Mouse (Mus musculus) CH12.LX (cell line): ENCODE data around the gene Rpl6. TPM values are rescaled to one million over a fixed set of nuclear protein-coding genes. Genes with fewer than 3 reads are reported as not detected.

ENCODE experiments used
- DNase-seq: peaks from one replicate; pipeline ENCODE4 v3.0.0-alpha.2; 2013; ENCODE audit errors: extremely low read depth
- H3K27ac ChIP-seq: 2 replicates; pipeline ENCODE4 v1.5.1; 2012; ENCODE audit warnings: low read depth, mild to moderate bottlenecking, control low read depth, moderate library complexity; ENCODE audit not compliant: insufficient read depth
- H3K27me3 ChIP-seq: replicated peaks from 2 replicates; pipeline ENCODE3; 2012; ENCODE audit warnings: inconsistent platforms
- H3K36me3 ChIP-seq, 2 experiments: replicated peaks in 1 of 2; 2 replicates each; pipeline versions ENCODE3 to v1.6.1; 2012; ENCODE audit warnings: inconsistent platforms in 1 of 2, low read length in 1 of 2, mild to moderate bottlenecking in 1 of 2, mixed read lengths in 1 of 2, moderate library complexity in 1 of 2; ENCODE audit not compliant: control insufficient read depth in 1 of 2, insufficient read depth in 1 of 2
- H3K4me1 ChIP-seq, 2 experiments: 2 replicates each; pipeline ENCODE4 v1.6.1; 2012; ENCODE audit warnings: inconsistent platforms in 1 of 2, moderate library complexity in 1 of 2; ENCODE audit not compliant: insufficient read depth in 2 of 2, control insufficient read depth in 1 of 2
- H3K4me2 ChIP-seq: 2 replicates; pipeline ENCODE4 v1.6.1; 2012; ENCODE audit warnings: low read depth, mild to moderate bottlenecking, control low read depth; ENCODE audit not compliant: poor library complexity, insufficient read depth, severe bottlenecking
- H3K4me3 ChIP-seq, 3 experiments: fragments of 150-350 bp in 1 of 3; sonication (generic) in 1 of 3; replicated peaks in 1 of 3; 2 replicates each; pipeline versions ENCODE3 to v1.5.1; 2011 to 2012; ENCODE audit warnings: low read depth in 2 of 3, low read length in 2 of 3, mild to moderate bottlenecking in 2 of 3, moderate library complexity in 2 of 3, control low read depth in 1 of 3, improper control_type of control experiment in 1 of 3, inconsistent platforms in 1 of 3, mixed read lengths in 1 of 3; ENCODE audit not compliant: poor library complexity in 1 of 3
- H3K79me2 ChIP-seq: replicated peaks from 2 replicates; pipeline ENCODE4 v1.6.1; 2012; ENCODE audit warnings: mild to moderate bottlenecking, moderate library complexity; ENCODE audit not compliant: control insufficient read depth, poor library complexity, insufficient read depth, severe bottlenecking; ENCODE audit errors: extremely low read depth
- H3K9ac ChIP-seq: 2 replicates; pipeline ENCODE4 v1.6.1; 2012; ENCODE audit warnings: low read depth, mild to moderate bottlenecking, control low read depth, moderate library complexity; ENCODE audit not compliant: insufficient read depth
- H3K9me3 ChIP-seq: replicated peaks from 2 replicates; pipeline ENCODE3; 2012; ENCODE audit warnings: low read length, inconsistent platforms, mixed read lengths
- BHLHE40 ChIP-seq: IDR thresholded peaks from 2 replicates; pipeline ENCODE4 v1.6.1; 2011; ENCODE audit warnings: mild to moderate bottlenecking, low read depth, low read length, improper control_type of control experiment
- CHD1 ChIP-seq: IDR thresholded peaks from 2 replicates; pipeline ENCODE4 v1.6.1; 2012; ENCODE audit warnings: low read depth, low read length, improper control_type of control experiment, inconsistent platforms
- CHD2 ChIP-seq: IDR thresholded peaks from 2 replicates; pipeline ENCODE4 v1.6.1; 2011; ENCODE audit warnings: low read length, improper control_type of control experiment
- CTCF ChIP-seq, 2 experiments: IDR thresholded peaks in 1 of 2; conservative IDR thresholded peaks in 1 of 2; 2 replicates each; pipeline ENCODE4 v1.5.1; 2011 to 2012; ENCODE audit warnings: low read depth in 2 of 2, low read length in 2 of 2, improper control_type of control experiment in 1 of 2, inconsistent platforms in 1 of 2, mild to moderate bottlenecking in 1 of 2, moderate library complexity in 1 of 2
- E2F4 ChIP-seq: IDR thresholded peaks from 2 replicates; pipeline ENCODE4 v1.6.1; 2011; ENCODE audit warnings: low read depth, low read length, improper control_type of control experiment; ENCODE audit not compliant: insufficient replicate concordance
- ELF1 ChIP-seq: IDR thresholded peaks from 2 replicates; pipeline ENCODE4 v1.6.1; 2014; ENCODE audit warnings: low read depth, mild to moderate bottlenecking, inconsistent platforms, low read length, improper control_type of control experiment
- EP300 ChIP-seq: IDR thresholded peaks from 2 replicates; pipeline ENCODE4 v1.6.1; 2011; ENCODE audit warnings: low read length, improper control_type of control experiment
- ETS1 ChIP-seq: conservative IDR thresholded peaks from 2 replicates; pipeline ENCODE4 v1.6.1; 2012; ENCODE audit warnings: low read depth, mild to moderate bottlenecking, inconsistent platforms, low read length, improper control_type of control experiment, moderate library complexity
- GABPA ChIP-seq: IDR thresholded peaks from 2 replicates; pipeline ENCODE4 v1.6.1; 2012; ENCODE audit warnings: low read depth, low read length, improper control_type of control experiment, inconsistent platforms; ENCODE audit not compliant: insufficient replicate concordance
- HCFC1 ChIP-seq: IDR thresholded peaks from 2 replicates; pipeline ENCODE4 v1.6.1; 2012; ENCODE audit warnings: low read depth, mild to moderate bottlenecking, inconsistent platforms, low read length, improper control_type of control experiment
- IRF4 ChIP-seq: IDR thresholded peaks from 2 replicates; pipeline ENCODE4 v1.6.1; 2014; ENCODE audit warnings: low read depth, mild to moderate bottlenecking, inconsistent platforms, low read length, improper control_type of control experiment
- JUN ChIP-seq: IDR thresholded peaks from 2 replicates; pipeline ENCODE4 v1.6.1; 2011; ENCODE audit warnings: low read depth, mild to moderate bottlenecking, low read length, improper control_type of control experiment, moderate library complexity; ENCODE audit not compliant: insufficient read depth
- JUND ChIP-seq: conservative IDR thresholded peaks from 2 replicates; pipeline ENCODE4 v1.6.1; 2011; ENCODE audit warnings: low read depth, low read length, improper control_type of control experiment
- KAT2A ChIP-seq: IDR thresholded peaks from 2 replicates; pipeline ENCODE4 v1.6.1; 2012; ENCODE audit warnings: low read length, improper control_type of control experiment, inconsistent platforms; ENCODE audit not compliant: insufficient replicate concordance
- MAFK ChIP-seq: IDR thresholded peaks from 2 replicates; pipeline ENCODE4 v1.6.1; 2011; ENCODE audit warnings: low read length, improper control_type of control experiment; ENCODE audit not compliant: insufficient replicate concordance
- MAX ChIP-seq: IDR thresholded peaks from 2 replicates; pipeline ENCODE4 v1.6.1; 2011; ENCODE audit warnings: low read length, improper control_type of control experiment
- MAZ ChIP-seq: IDR thresholded peaks from 2 replicates; pipeline ENCODE4 v1.6.1; 2012; ENCODE audit warnings: low read depth, mild to moderate bottlenecking, inconsistent platforms, low read length, improper control_type of control experiment, moderate library complexity
- MEF2A ChIP-seq: IDR thresholded peaks from 2 replicates; pipeline ENCODE4 v1.6.1; 2014; ENCODE audit warnings: low read depth, mild to moderate bottlenecking, inconsistent platforms, low read length, improper control_type of control experiment, borderline replicate concordance
- MXI1 ChIP-seq: IDR thresholded peaks from 2 replicates; pipeline ENCODE4 v1.6.1; 2011; ENCODE audit warnings: mild to moderate bottlenecking, low read depth, low read length, improper control_type of control experiment
- MYC ChIP-seq: IDR thresholded peaks from 2 replicates; pipeline ENCODE4 v1.6.1; 2011; ENCODE audit warnings: low read depth, mild to moderate bottlenecking, improper control_type of control experiment, low read length
- NELFE ChIP-seq: IDR thresholded peaks from 2 replicates; pipeline ENCODE4 v1.6.1; 2011; ENCODE audit warnings: low read depth, low read length, improper control_type of control experiment
- NRF1 ChIP-seq: IDR thresholded peaks from 2 replicates; pipeline ENCODE4 v1.6.1; 2014; ENCODE audit warnings: low read depth, mild to moderate bottlenecking, inconsistent platforms, low read length, improper control_type of control experiment, moderate library complexity
- PAX5 ChIP-seq: IDR thresholded peaks from 2 replicates; pipeline ENCODE4 v1.6.1; 2012; ENCODE audit warnings: low read length, inconsistent platforms, mixed read lengths
- POLR2A ChIP-seq: IDR thresholded peaks from 2 replicates; pipeline ENCODE4 v1.6.1; 2011; ENCODE audit warnings: low read depth, mild to moderate bottlenecking, improper control_type of control experiment, low read length
- POLR2AphosphoS2 ChIP-seq: IDR thresholded peaks from 2 replicates; pipeline ENCODE4 v1.6.1; 2011; ENCODE audit warnings: low read depth, low read length, improper control_type of control experiment
- RAD21 ChIP-seq: IDR thresholded peaks from 2 replicates; pipeline ENCODE4 v1.6.1; 2011; ENCODE audit warnings: low read depth, mild to moderate bottlenecking, low read length, improper control_type of control experiment, moderate library complexity
- RCOR1 ChIP-seq: conservative IDR thresholded peaks from 2 replicates; pipeline ENCODE4 v1.6.1; 2012; ENCODE audit warnings: low read depth, mild to moderate bottlenecking, inconsistent platforms, low read length, improper control_type of control experiment
- SIN3A ChIP-seq: IDR thresholded peaks from 2 replicates; pipeline ENCODE4 v1.6.1; 2012; ENCODE audit warnings: low read length, improper control_type of control experiment, inconsistent platforms
- SMC3 ChIP-seq: IDR thresholded peaks from 2 replicates; pipeline ENCODE4 v1.6.1; 2011; ENCODE audit warnings: low read depth, low read length, improper control_type of control experiment
- TBP ChIP-seq: conservative IDR thresholded peaks from 2 replicates; pipeline ENCODE4 v1.6.1; 2011; ENCODE audit warnings: low read depth, low read length, improper control_type of control experiment
- TCF12 ChIP-seq: IDR thresholded peaks from 2 replicates; pipeline ENCODE4 v1.6.1; 2014; ENCODE audit warnings: low read depth, mild to moderate bottlenecking, inconsistent platforms, low read length, improper control_type of control experiment
- UBTF ChIP-seq: IDR thresholded peaks from 2 replicates; pipeline ENCODE4 v1.6.1; 2012; ENCODE audit warnings: low read depth, mild to moderate bottlenecking, inconsistent platforms, low read length, improper control_type of control experiment, moderate library complexity
- USF1 ChIP-seq: IDR thresholded peaks from 2 replicates; pipeline ENCODE4 v1.6.1; 2014; ENCODE audit warnings: low read depth, mild to moderate bottlenecking, inconsistent platforms, low read length, improper control_type of control experiment
- USF2 ChIP-seq: conservative IDR thresholded peaks from 2 replicates; pipeline ENCODE4 v1.6.1; 2011; ENCODE audit warnings: low read depth, low read length, improper control_type of control experiment
- ZC3H11A ChIP-seq: IDR thresholded peaks from 2 replicates; pipeline ENCODE4 v1.6.1; 2012; ENCODE audit warnings: low read depth, mild to moderate bottlenecking, inconsistent platforms, low read length, improper control_type of control experiment
- ZKSCAN1 ChIP-seq: IDR thresholded peaks from 2 replicates; pipeline ENCODE4 v1.6.1; 2012; ENCODE audit warnings: low read depth, inconsistent platforms, low read length, improper control_type of control experiment, borderline replicate concordance
- ZMIZ1 ChIP-seq: IDR thresholded peaks from 2 replicates; pipeline ENCODE4 v1.6.1; 2012; ENCODE audit warnings: low read depth, mild to moderate bottlenecking, inconsistent platforms, low read length, improper control_type of control experiment
- ZNF384 ChIP-seq: IDR thresholded peaks from 2 replicates; pipeline ENCODE4 v1.6.1; 2012; ENCODE audit warnings: low read depth, low read length, improper control_type of control experiment, inconsistent platforms
- dilution Hi-C: fragments of 300-500 bp; cut with MboI; formaldehyde crosslinking; loops from 2 replicates; pipeline ENCODE4 v1.14.3; 2020; ENCODE audit warnings: low sequenced_read_pairs; ENCODE audit not compliant: extremely low pct_unique_long_range_greater_than_20kb, extremely low pct_ligation_motif_present
- in situ Hi-C: fragments of 300-500 bp; cut with MboI; formaldehyde crosslinking; loops from 3 replicates; pipeline ENCODE4 v1.14.3; 2019; ENCODE audit warnings: low sequenced_read_pairs, low pct_ligation_motif_present, low pct_unique_long_range_greater_than_20kb, mixed read lengths
- polyA plus RNA-seq: library from polyadenylated mRNA; unstranded; fragments of >175 nt; gene quantifications from 2 replicates; pipeline ENCODE4 v1.2.1, GENCODE M21; 2012; ENCODE audit warnings: low read depth; ENCODE audit not compliant: insufficient read length
- total RNA-seq, 2 experiments: library from RNA; depleted of rRNA; stranded (reverse); fragments of 300-350 nt in 1 of 2; fragments of >200 nt in 1 of 2; gene quantifications; 2 replicates each; pipeline ENCODE4 v1.2.3; 2012 to 2014

Gene Rpl6
- total and polyA plus RNA-seq, 3 experiments = 2,433 to 2,694 (median 2,607) TPM

DNA sequence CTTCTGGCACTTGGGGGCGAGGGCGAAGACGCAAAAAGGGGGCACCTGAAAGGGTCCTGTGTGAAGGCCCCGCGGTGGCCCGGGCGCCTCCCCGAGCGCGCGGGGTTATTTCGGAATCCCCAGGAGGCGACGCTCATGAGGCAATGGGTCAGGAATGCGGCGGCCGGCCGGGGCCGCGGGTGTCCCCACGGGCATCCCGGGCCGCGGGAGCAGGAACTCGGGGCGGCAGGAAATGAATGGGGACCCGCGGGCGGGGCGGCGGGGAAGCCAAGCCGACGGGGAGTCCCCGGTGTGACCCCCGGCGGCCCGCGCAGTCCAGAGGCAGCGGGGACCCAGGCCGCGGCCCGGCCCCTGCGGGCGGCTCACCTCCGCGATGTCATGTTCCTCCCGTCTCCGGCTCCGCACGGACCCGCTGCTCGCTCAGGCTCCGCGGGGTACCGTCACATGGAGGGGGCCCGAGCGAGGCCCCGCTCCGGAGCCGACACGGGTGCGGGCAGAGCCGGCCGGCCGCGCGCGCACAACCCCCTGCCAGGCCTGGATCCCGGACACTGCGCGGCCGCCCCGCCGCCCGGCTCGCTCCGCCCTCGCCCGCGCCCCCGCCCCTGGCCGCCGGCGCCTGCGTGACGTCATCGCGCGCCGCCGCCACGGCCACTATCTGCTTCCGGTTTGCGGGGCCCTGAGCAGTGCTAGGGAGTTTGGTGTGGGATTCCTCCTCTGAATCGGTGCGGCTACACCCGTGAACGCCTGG lies 13.3 kb upstream of the Rpl6 start, which contains the start of gene Ptpn11:
Gene Ptpn11, minus strand, starts transcription at position 562 of the 748 bp plus-strand sequence.
- Histone ChIP-seq H3K27me3 (no peaks in the 10 kb centered on the region), H3K9ac (peak within 1 kb of the TSS; percentile 85), H3K4me1 (peaks cover 21 to 44% of the 10 kb centered on the region in 2 experiments), H3K9me3 (no peaks in the 10 kb centered on the region), H3K27ac (peak within 1 kb of the TSS; percentile 53), H3K4me3 (peak within 1 kb of the TSS; percentile 84 to 92 (median 86)), H3K36me3 (peaks cover 0 to 5% of the 10 kb centered on the region in 2 experiments), H3K4me2 (peak within 1 kb of the TSS; percentile 86), H3K79me2 (peaks cover 44% of the 10 kb centered on the region)
- DNase-seq = peak; percentile 74
- dilution Hi-C loops (no loop called here), in situ Hi-C loops (no loop called here)
- TF ChIP-seq ZMIZ1 (peak; percentile 87), CHD2 (no peak), MXI1 (peak; percentile 62), KAT2A (peak; percentile 69; the same call in 1 of the 2 replicates), RAD21 (no peak), POLR2A (peak; percentile 97), CTCF (conservative IDR thresholded peaks at IDR 0.05 in 1 of 2, IDR thresholded peaks at IDR 0.05 in 1 of 2; ENCODE audit: low read depth in 2 of 2, low read length in 2 of 2) (peak in 1 of 2 experiments; percentile 17; a peak in 2 of 4 replicates), TBP (peak; percentile 56; the same call in 1 of the 2 replicates), CHD1 (no peak), JUND (no peak), MEF2A (no peak), MAX (peak; percentile 34; the same call in 1 of the 2 replicates), POLR2AphosphoS2 (peak; percentile 78; the same call in 1 of the 2 replicates), MYC (0 out of 2 replicates have a peak, but pooled peaks have one; percentile 18), E2F4 (no peak), MAFK (no peak), HCFC1 (peak; percentile 80), GABPA (no peak; the same call in 1 of the 2 replicates), ZC3H11A (no peak), ZKSCAN1 (no peak), USF2 (no peak), BHLHE40 (no peak), RCOR1 (no peak), SMC3 (no peak), ELF1 (peak; percentile 93), NELFE (peak; percentile 91), NRF1 (peak; percentile 65), TCF12 (peak; percentile 74), EP300 (no peak), UBTF (peak; percentile 73), PAX5 (no peak), IRF4 (peak; percentile 21; the same call in 1 of the 2 replicates), MAZ (peak; percentile 96), USF1 (no peak), SIN3A (peak; percentile 87), ETS1 (no peak), ZNF384 (no peak), JUN (no peak)
